Mouse (Mus musculus) MEL (cell line): Measurements from ENCODE around the gene Eda2r.

Source experiments
- CTCF ChIP-seq, 3 experiments: IDR thresholded peaks in 2 of 3; conservative IDR thresholded peaks in 1 of 3; 2 replicates each; pipeline ENCODE4 v1.5.1; 2011 to 2012; ENCODE audit warnings: low read length in 3 of 3, low read depth in 2 of 3, mild to moderate bottlenecking in 2 of 3, improper control_type of control experiment in 1 of 3, inconsistent platforms in 1 of 3, mixed read lengths in 1 of 3, moderate library complexity in 1 of 3; ENCODE audit not compliant: control insufficient read depth in 1 of 3, insufficient read depth in 1 of 3, poor library complexity in 1 of 3, severe bottlenecking in 1 of 3
- TCF12 ChIP-seq: IDR thresholded peaks from 2 replicates; pipeline ENCODE4 v1.6.1; 2014; ENCODE audit warnings: low read depth, mild to moderate bottlenecking, inconsistent platforms, low read length, improper control_type of control experiment, moderate library complexity

GRCm38 (mm10) chrX:97378076-97378475 is 1.1 kb upstream of the Eda2r start:
- no peak for TF ChIP-seq CTCF (IDR thresholded peaks at IDR 0.05 in 2 of 3, conservative IDR thresholded peaks at IDR 0.05 in 1 of 3; ENCODE audit: control insufficient read depth in 1 of 3, insufficient read depth in 1 of 3, low read depth in 2 of 3, low read length in 3 of 3, poor library complexity in 1 of 3, severe bottlenecking in 1 of 3)
- no peak for TF ChIP-seq TCF12
